Mouse (Mus musculus): ENCODE results near the gene Gm20388.

DNA sequence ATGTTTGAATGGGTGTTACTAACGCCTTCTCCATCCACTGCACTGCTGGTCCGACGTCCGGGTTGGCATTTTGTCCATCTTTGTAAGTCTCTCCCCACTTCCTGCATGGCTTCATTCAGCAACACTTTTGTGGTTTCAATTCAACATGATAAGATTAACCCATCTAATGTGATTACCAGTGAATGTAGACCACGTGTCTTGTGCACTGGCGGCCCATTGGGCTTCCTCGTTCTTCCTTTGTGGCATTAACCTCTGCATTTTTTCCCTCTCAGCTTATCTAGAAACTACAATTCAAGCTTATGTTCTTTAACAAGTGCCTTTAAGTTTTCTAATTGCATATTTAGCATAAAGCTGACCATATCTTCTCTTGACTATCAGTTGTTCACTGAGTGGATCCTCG is 2914.8 kb downstream of the Gm20388 start:
- TF ChIP-seq CTCF (IDR thresholded peaks at IDR 0.05; ENCODE audit: low read depth) = no peak
- no peak for TF ChIP-seq EP300 (optimal IDR thresholded peaks at IDR 0.05)
